Mouse (Mus musculus) left cerebral cortex, adult 11 months (tissue): ENCODE results near the gene Dnajb4.

Experiments used
- DNase-seq: peaks from one replicate; pipeline ENCODE4 v3.0.0; 2022; ENCODE audit warnings: low spot score

The Dnajb4 gene

GRCm38 (mm10) chr3:152171862-152172261 is 38.2 kb downstream of the Dnajb4 start:
- no peak for DNase-seq

- no peak for DNase-seq
These were observed 38.9 kb downstream of the Dnajb4 start for GRCm38 (mm10) chr3:152171236-152171635.

- no peak for DNase-seq
These were observed 39.7 kb downstream of the Dnajb4 start for GRCm38 (mm10) chr3:152170407-152170806.

GRCm38 (mm10) chr3:152168007-152168406 is 42.1 kb downstream of the Dnajb4 start:
- DNase-seq = no peak

GRCm38 (mm10) chr3:152166699-152167451 is 43.2 kb downstream of the Dnajb4 start:
- DNase-seq = no peak

- no peak for DNase-seq
These were observed 44.0 kb downstream of the Dnajb4 start, which contains the start of gene Gipc2 for GRCm38 (mm10) chr3:152166099-152166423. TSS of gene Gipc2 (minus strand) at chr3:152166230.

GRCm38 (mm10) chr3:152165351-152166098 is 44.6 kb downstream of the Dnajb4 start:
- DNase-seq = no peak

- no peak for DNase-seq
These were observed 45.1 kb downstream of the Dnajb4 start for GRCm38 (mm10) chr3:152165014-152165350.

GRCm38 (mm10) chr3:152163320-152163719 is 46.8 kb downstream of the Dnajb4 start:
- DNase-seq = no peak

GRCm38 (mm10) chr3:152160607-152161006 is 49.5 kb downstream of the Dnajb4 start:
- no peak for DNase-seq

- no peak for DNase-seq
These were observed 50.8 kb downstream of the Dnajb4 start for GRCm38 (mm10) chr3:152159321-152159720.

- DNase-seq = no peak
These were observed 51.5 kb downstream of the Dnajb4 start for GRCm38 (mm10) chr3:152158344-152159291.

GRCm38 (mm10) chr3:152156816-152157496 is 53.1 kb downstream of the Dnajb4 start:
- DNase-seq = no peak

GRCm38 (mm10) chr3:152155296-152155948 is 54.7 kb downstream of the Dnajb4 start:
- DNase-seq = no peak

- no peak for DNase-seq
These were observed 56.0 kb downstream of the Dnajb4 start for GRCm38 (mm10) chr3:152154095-152154494.

- no peak for DNase-seq
These were observed 57.0 kb downstream of the Dnajb4 start for GRCm38 (mm10) chr3:152153152-152153551.

- DNase-seq = no peak
These were observed 57.7 kb downstream of the Dnajb4 start for GRCm38 (mm10) chr3:152152483-152152804.

- DNase-seq = no peak
These were observed 58.2 kb downstream of the Dnajb4 start for GRCm38 (mm10) chr3:152151725-152152482.

- DNase-seq = no peak
These were observed 60.2 kb downstream of the Dnajb4 start for GRCm38 (mm10) chr3:152149863-152150262.

- DNase-seq = no peak
These were observed 60.7 kb downstream of the Dnajb4 start for GRCm38 (mm10) chr3:152149449-152149848.
